15 mouse cellular contexts compared by ENCODE assay signal in genomic region chr5:135711582-135712355, GRCm38 (mm10). TPM values are rescaled to one million over a fixed set of nuclear protein-coding genes. Genes with fewer than 3 reads are reported as not detected.
DNase-seq lines count a peak whose midpoint lies in the region; ATAC-seq lines count a peak whose summit lies in the region.
"Had no signal": no experiment of that assay in that cellular context is flagged by ENCODE, and none has a peak within 500 bp of the region (broad histone marks: within the 10 kb centered on the region; RNA-seq: fewer than 3 reads in every experiment).

No protein-coding gene starts in this region.

- no peaks in the 10 kb centered on the region for H3K27me3 ChIP-seq in heart, embryonic 11.5 days (ENCODE audit: control insufficient read depth, insufficient read depth, low read length)
- H3K27me3 ChIP-seq: liver, embryonic 15.5 days; neural tube, embryonic 13.5 days had no signal

- 83% methylated on average over 13 of the region's 13 CpGs for WGBS in heart, embryonic 11.5 days (ENCODE audit: insufficient replicate concordance)

- no peak overlapping the region for H3K9ac ChIP-seq in heart, embryonic 11.5 days (ENCODE audit: low read depth, low read length)
- H3K9ac ChIP-seq: liver, embryonic 15.5 days; neural tube, embryonic 13.5 days had no signal

- H3K27ac ChIP-seq in heart, embryonic 11.5 days (ENCODE audit: low read depth, low read length) = 0 out of 2 replicates have a peak overlapping the region, but pooled peaks have one; percentile 42
- peak overlapping the region; percentile 76 for H3K27ac ChIP-seq in brown adipose tissue, adult 24 weeks (replicated peaks; ENCODE audit: low read depth, low read length)
- H3K27ac ChIP-seq: hindbrain, postnatal 0 days; liver, embryonic 15.5 days; neural tube, embryonic 13.5 days had no signal

- H3K4me1 ChIP-seq in heart, embryonic 11.5 days (ENCODE audit: control insufficient read depth, insufficient read depth, low read length) = peaks cover 29% of the 10 kb centered on the region
- H3K4me1 ChIP-seq in brown adipose tissue, adult 24 weeks (ENCODE audit: control insufficient read depth, insufficient read depth, insufficient read length, low read length) = peaks cover 49% of the 10 kb centered on the region

- no peak for DNase-seq in heart, adult 18-20 months
- DNase-seq in 3T3-L1 (ENCODE audit: low read depth, low spot score) = peak; percentile 46
- DNase-seq in kidney, postnatal 10 days = peak; percentile 63
- no peak for DNase-seq in cerebellum, postnatal 4 days (ENCODE audit: low spot score in 2 of 2)
- no peak for DNase-seq in testis, postnatal 10 days (ENCODE audit: low spot score)
- no peak for DNase-seq in urinary bladder, postnatal 25 days (ENCODE audit: low spot score)
- DNase-seq: cerebellum, adult 2 months; gastrocnemius, postnatal 14 days; thymus, postnatal 4 days had no signal

- H3K36me3 ChIP-seq in heart, embryonic 11.5 days (ENCODE audit: control insufficient read depth, insufficient read depth, low read length) = peaks cover 9% of the 10 kb centered on the region

- no peak overlapping the region for H3K4me2 ChIP-seq in heart, embryonic 11.5 days
- H3K4me2 ChIP-seq: liver, embryonic 15.5 days; neural tube, embryonic 13.5 days had no signal

- no peak for ATAC-seq in heart, embryonic 11.5 days (replicated peaks; ENCODE audit: insufficient number of reproducible peaks, low FRiP score, low TSS enrichment)
- ATAC-seq: forebrain, embryonic 16.5 days; hindbrain, postnatal 0 days had no signal

- H3K9me3 ChIP-seq in heart, embryonic 11.5 days (replicated peaks; ENCODE audit: control insufficient read depth, low read length) = no peaks in the 10 kb centered on the region
- H3K9me3 ChIP-seq: liver, embryonic 15.5 days; neural tube, embryonic 13.5 days had no signal

- H3K4me3 ChIP-seq in heart, embryonic 11.5 days (ENCODE audit: low read depth, low read length) = no peak overlapping the region
- no peak overlapping the region for H3K4me3 ChIP-seq in brown adipose tissue, adult 24 weeks (ENCODE audit: insufficient read depth, low read depth, low read length)
- H3K4me3 ChIP-seq: liver, embryonic 15.5 days; neural tube, embryonic 13.5 days had no signal

RNA-seq across cellular contexts. Expression of gene Tmem120a, which starts 32.5 kb away (rescaled TPM):
- 31.3 and 34.7 TPM in 2 replicates for polyA plus RNA-seq in heart, embryonic 11.5 days (2014; fragmentation: Nextera tagmentation; extraction: Ambion mirVana)
- total RNA-seq in heart, adult 18-20 months (2021) = 10 to 100 TPM; 14.3 to 16.3 TPM
- polyA plus RNA-seq in brown adipose tissue, adult 24 weeks (2012; ENCODE audit: insufficient read depth, insufficient read length, missing spikeins) = 131 and 304 TPM in 2 replicates

RNA-seq across cellular contexts. Expression of gene Por, which starts 41.9 kb away (rescaled TPM):
- 32.4 and 37.4 TPM in 2 replicates for polyA plus RNA-seq in heart, embryonic 11.5 days (2014; fragmentation: Nextera tagmentation; extraction: Ambion mirVana)
- 10 to 100 TPM; 66.4 to 82.7 TPM for total RNA-seq in heart, adult 18-20 months (2021)
- polyA plus RNA-seq in brown adipose tissue, adult 24 weeks (2012; ENCODE audit: insufficient read depth, insufficient read length, missing spikeins) = 138 and 156 TPM in 2 replicates

Comparison
In these comparisons a context has a peak if more than half of its experiments do, and no peak if none do; other contexts are left out.
1. DNase-seq: peak in 3T3-L1 (single experiment) and kidney, postnatal 10 days (single experiment); none in heart, adult 18-20 months (0 of 2), cerebellum, postnatal 4 days (0 of 2), testis, postnatal 10 days (single experiment) and urinary bladder, postnatal 25 days (single experiment).